Mouse (Mus musculus) embryonic fibroblast, embryonic 13.5 days (primary cell): ENCODE data around the gene Blzf1.

Source experiments
- CTCF ChIP-seq: IDR thresholded peaks from 2 replicates; pipeline ENCODE4 v1.5.1; 2011; ENCODE audit warnings: mild to moderate bottlenecking, control low read depth, low read length, moderate library complexity, borderline replicate concordance; ENCODE audit not compliant: insufficient read depth
- POLR2A ChIP-seq: IDR thresholded peaks from 2 replicates; pipeline ENCODE4 v1.6.1; 2011; ENCODE audit warnings: low read depth, mild to moderate bottlenecking, control low read depth, low read length, moderate library complexity

GRCm38 (mm10) chr1:164320731-164321130 lies 13.4 kb upstream of the Blzf1 start:
- TF ChIP-seq CTCF (no peak), POLR2A (no peak)
